Mouse (Mus musculus) liver, adult 2 months (tissue): ENCODE measurements at regions not wholly inside any gene's neighbourhood (a gene's known extent, or its start where the extent isn't known, plus 50 kb on each side); places are given as distances from the start of the nearest gene placed in this dataset.

Experiments
- DNase-seq: peaks from one replicate; pipeline ENCODE4 v3.0.0-alpha.2; 2011; ENCODE audit warnings: low read depth, low spot score; ENCODE audit errors: extremely low read depth
- H3K27ac ChIP-seq: fragments of 200-500 bp; replicated peaks from 2 replicates; pipeline ENCODE4 v1.5.1; 2012; ENCODE audit warnings: low read depth, mild to moderate bottlenecking, control low read depth, inconsistent platforms, low read length; ENCODE audit not compliant: insufficient read depth
- H3K27me3 ChIP-seq: fragments of 200-500 bp; 2 replicates; pipeline ENCODE4 v1.6.1; 2012; ENCODE audit warnings: mild to moderate bottlenecking, moderate library complexity, low read length, inconsistent platforms; ENCODE audit not compliant: control insufficient read depth, insufficient read depth
- H3K36me3 ChIP-seq: fragments of 200-500 bp; 2 replicates; pipeline ENCODE4 v1.6.1; 2012; ENCODE audit warnings: low read length, inconsistent platforms; ENCODE audit not compliant: control insufficient read depth, insufficient read depth
- H3K4me1 ChIP-seq: fragments of 200-500 bp; 2 replicates; pipeline ENCODE4 v1.6.1; 2011; ENCODE audit warnings: low read length; ENCODE audit not compliant: control insufficient read depth, insufficient read depth
- H3K4me3 ChIP-seq: fragments of 200-500 bp; 2 replicates; pipeline ENCODE4 v1.5.1; 2011; ENCODE audit warnings: low read depth, mild to moderate bottlenecking, control low read depth, low read length, moderate library complexity; ENCODE audit not compliant: insufficient read depth
- H3K79me2 ChIP-seq: fragments of 200-500 bp; 2 replicates; pipeline ENCODE4 v1.6.1; 2012; ENCODE audit warnings: inconsistent platforms, mild to moderate bottlenecking, low read length, moderate library complexity; ENCODE audit not compliant: control insufficient read depth, insufficient read depth
- H3K9ac ChIP-seq: fragments of 200-500 bp; 2 replicates; pipeline ENCODE4 v1.6.1; 2012; ENCODE audit warnings: low read depth, mild to moderate bottlenecking, control low read depth, inconsistent platforms, low read length
- CTCF ChIP-seq: fragments of 200-500 bp; IDR thresholded peaks from 2 replicates; pipeline ENCODE4 v1.5.1; 2011; ENCODE audit warnings: low read depth, low read length, control low read depth
- POLR2A ChIP-seq: fragments of 200-500 bp; IDR thresholded peaks from 2 replicates; pipeline ENCODE4 v1.6.1; 2011; ENCODE audit warnings: low read length, control low read depth; ENCODE audit not compliant: insufficient read depth; ENCODE audit errors: extremely low read depth
- WGBS: fragments of 180-500 bp; shearing (Covaris S2); methylation state at CpG from one replicate; pipeline ENCODE4 v1.1.7; 2018; 5-methylcytosine and 5-hydroxymethylcytosine counted together

DNA sequence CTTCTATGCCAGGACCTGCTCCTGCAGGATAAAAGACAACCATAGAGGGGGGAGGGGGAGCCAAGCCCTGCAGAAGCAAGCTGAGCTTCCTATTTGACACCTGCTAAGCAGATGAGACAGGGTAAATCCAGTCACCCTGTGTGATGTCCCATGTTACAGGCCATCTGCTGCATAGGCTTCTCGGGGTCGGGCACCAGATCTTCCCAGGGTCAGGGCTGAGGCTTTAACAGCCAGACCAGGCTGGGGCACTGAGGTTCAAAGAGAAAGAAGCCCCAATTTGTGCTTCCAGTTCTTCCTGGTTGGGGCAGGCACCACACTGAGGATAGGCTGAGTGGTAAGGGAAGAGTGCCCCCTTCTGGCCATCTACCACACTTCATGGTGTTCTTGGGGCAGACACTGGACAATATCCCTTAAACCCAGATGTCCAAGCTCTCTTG is 332.5 kb downstream of the Prdm2 start:
- no peaks in the 10 kb centered on the region for H3K4me1 ChIP-seq
- H3K27ac ChIP-seq = no peak overlapping the region
- 12% methylated on average over 2 of the region's 2 CpGs for whole genome bisulfite sequencing
- DNase-seq = peak; percentile 29
- H3K79me2 ChIP-seq = no peaks in the 10 kb centered on the region
- H3K36me3 ChIP-seq = no peaks in the 10 kb centered on the region
- no peak overlapping the region for H3K4me3 ChIP-seq
- H3K27me3 ChIP-seq = no peaks in the 10 kb centered on the region
- TF ChIP-seq CTCF (peak; percentile 74), POLR2A (no peak)
- no peak overlapping the region for H3K9ac ChIP-seq

GRCm38 (mm10) chr4:142876151-142876550 is 336.6 kb downstream of the Prdm2 start:
- DNase-seq = no peak
- Histone ChIP-seq H3K79me2 (no peaks in the 10 kb centered on the region), H3K27ac (no peak overlapping the region), H3K4me3 (no peak overlapping the region), H3K36me3 (no peaks in the 10 kb centered on the region), H3K4me1 (no peaks in the 10 kb centered on the region), H3K27me3 (no peaks in the 10 kb centered on the region), H3K9ac (no peak overlapping the region)
- TF ChIP-seq POLR2A = no peak
- no peak for TF ChIP-seq CTCF
- WGBS = 90% methylated on average over 3 of the region's 3 CpGs

- H3K27me3 ChIP-seq = no peaks in the 10 kb centered on the region
- DNase-seq = no peak
- H3K27ac ChIP-seq = no peak overlapping the region
- H3K36me3 ChIP-seq = no peaks in the 10 kb centered on the region
- WGBS = 87% methylated on average over 5 of the region's 5 CpGs
- H3K9ac ChIP-seq = no peak overlapping the region
- no peaks in the 10 kb centered on the region for H3K4me1 ChIP-seq
- no peak overlapping the region for H3K4me3 ChIP-seq
- H3K79me2 ChIP-seq = no peaks in the 10 kb centered on the region
- TF ChIP-seq POLR2A (no peak), CTCF (no peak)
Observed at GRCm38 (mm10) chr4:142875105-142875504, 337.7 kb downstream of the Prdm2 start.

DNA sequence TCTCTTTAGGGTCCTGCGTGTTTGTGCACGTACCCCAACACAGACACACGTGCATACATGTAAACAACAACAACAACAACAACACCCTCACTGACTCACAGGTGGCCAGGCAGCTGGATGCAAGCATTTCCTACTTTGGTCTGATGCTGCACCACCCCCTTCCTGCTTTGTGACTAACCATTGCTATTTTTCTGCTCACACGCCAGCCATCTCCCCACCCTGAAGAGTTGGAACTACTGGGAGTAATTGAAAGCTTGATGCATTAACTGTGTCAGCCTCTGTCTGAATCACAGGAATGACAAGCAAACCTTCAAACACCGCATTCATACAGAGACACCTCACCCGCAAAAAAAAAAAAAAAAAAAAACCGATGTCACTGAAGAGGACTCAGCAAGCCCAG is 346.5 kb downstream of the Prdm2 start:
- H3K27ac ChIP-seq = no peak overlapping the region
- DNase-seq = no peak

GRCm38 (mm10) chr4:142865593-142865992 is 347.2 kb downstream of the Prdm2 start:
- no peak overlapping the region for H3K9ac ChIP-seq
- H3K27me3 ChIP-seq = no peaks in the 10 kb centered on the region
- no peaks in the 10 kb centered on the region for H3K4me1 ChIP-seq
- TF ChIP-seq POLR2A (no peak), CTCF (no peak)
- H3K27ac ChIP-seq = no peak overlapping the region
- H3K36me3 ChIP-seq = no peaks in the 10 kb centered on the region
- no peak overlapping the region for H3K4me3 ChIP-seq
- H3K79me2 ChIP-seq = no peaks in the 10 kb centered on the region
- no peak for DNase-seq
- WGBS = 94% methylated on average over 2 of the region's 2 CpGs

More for the DNA sequence above, 346.5 kb downstream of the Prdm2 start:
- no peaks in the 10 kb centered on the region for H3K4me1 ChIP-seq
- no peaks in the 10 kb centered on the region for H3K36me3 ChIP-seq
- no peak for TF ChIP-seq POLR2A
- TF ChIP-seq CTCF = no peak
- WGBS = 88% methylated on average over 7 of the region's 7 CpGs
- H3K79me2 ChIP-seq = no peaks in the 10 kb centered on the region
- no peak overlapping the region for H3K4me3 ChIP-seq
- H3K27me3 ChIP-seq = no peaks in the 10 kb centered on the region
- no peak overlapping the region for H3K9ac ChIP-seq

GRCm38 (mm10) chr4:142863939-142864338 is 348.9 kb downstream of the Prdm2 start:
- DNase-seq = peak; percentile 4
- H3K9ac ChIP-seq = no peak overlapping the region
- no peak for TF ChIP-seq CTCF
- no peak for TF ChIP-seq POLR2A

More at GRCm38 (mm10) chr4:142863939-142864338, 348.9 kb downstream of the Prdm2 start:
- no peak overlapping the region for H3K4me3 ChIP-seq
- H3K27ac ChIP-seq = no peak overlapping the region
- H3K4me1 ChIP-seq = no peaks in the 10 kb centered on the region
- WGBS = 76% methylated on average over 5 of the region's 5 CpGs
- no peaks in the 10 kb centered on the region for H3K36me3 ChIP-seq
- no peaks in the 10 kb centered on the region for H3K27me3 ChIP-seq
- no peaks in the 10 kb centered on the region for H3K79me2 ChIP-seq
